Mouse (Mus musculus) embryonic facial prominence, embryonic 14.5 days (tissue): ENCODE results near the gene Dhh. TPM values are rescaled to one million over a fixed set of nuclear protein-coding genes. Genes with fewer than 3 reads are reported as not detected.
A peak's percentile ranks its signal among the peaks of the same experiment; 100 is the strongest.

Source experiments
- ATAC-seq: fragments of 200-750 bp; cut with Nextera tagmentation; 2 replicates; pipeline ENCODE4 v1.8.0; 2017; ENCODE audit warnings: low read depth, moderate number of reproducible peaks, moderate TSS enrichment
- DNase-seq: peaks from one replicate; pipeline ENCODE4 v3.0.0-alpha.2; 2015; ENCODE audit warnings: low spot score
- H3K27ac ChIP-seq: fragments of 300-500 bp; sonication (generic); replicated peaks from 2 replicates; pipeline ENCODE4 v1.5.1; 2014; ENCODE audit warnings: low read depth, mild to moderate bottlenecking, low read length, moderate library complexity
- H3K27me3 ChIP-seq: fragments of 300-500 bp; sonication (generic); replicated peaks from 2 replicates; pipeline ENCODE4 v1.6.1; 2014; ENCODE audit warnings: low read length; ENCODE audit not compliant: control insufficient read depth, insufficient read depth
- H3K36me3 ChIP-seq: fragments of 300-500 bp; sonication (generic); 2 replicates; pipeline ENCODE4 v1.6.1; 2014; ENCODE audit warnings: low read length, mixed read lengths; ENCODE audit not compliant: control insufficient read depth, insufficient read depth
- H3K4me1 ChIP-seq: fragments of 300-500 bp; sonication (generic); 2 replicates; pipeline ENCODE4 v1.6.1; 2014; ENCODE audit warnings: antibody characterized with exemption, low read length; ENCODE audit not compliant: control insufficient read depth, insufficient read depth
- H3K4me2 ChIP-seq: fragments of 300-500 bp; sonication (generic); 2 replicates; pipeline ENCODE4 v1.6.1; 2014; ENCODE audit warnings: low read depth, mild to moderate bottlenecking, low read length, moderate library complexity, mixed read lengths
- H3K4me3 ChIP-seq: fragments of 300-500 bp; sonication (generic); 2 replicates; pipeline ENCODE4 v1.5.1; 2014; ENCODE audit warnings: low read depth, mild to moderate bottlenecking, low read length
- H3K9ac ChIP-seq: fragments of 300-500 bp; sonication (generic); 2 replicates; pipeline ENCODE4 v1.6.1; 2014; ENCODE audit warnings: low read depth, mild to moderate bottlenecking, low read length, moderate library complexity, mixed read lengths
- H3K9me3 ChIP-seq: fragments of 300-500 bp; sonication (generic); 2 replicates; pipeline ENCODE4 v1.6.1; 2016; ENCODE audit warnings: low read length; ENCODE audit not compliant: control insufficient read depth
- WGBS: fragments of 180-500 bp; shearing (Covaris S2); extraction: QIAGEN DNeasy Blood & Tissue Kit; methylation state at CpG from one replicate; pipeline ENCODE4 v1.1.7; 2014; 5-methylcytosine and 5-hydroxymethylcytosine counted together
- polyA plus RNA-seq: library from polyadenylated mRNA; unstranded; fragments of >200 nt; fragmentation: Nextera tagmentation; extraction: Ambion mirVana; gene quantifications from 2 replicates; pipeline ENCODE4 v1.2.1, GENCODE M21; 2014

Gene Dhh
- polyA plus RNA-seq, 1 experiment from 2014 or later = 3.1 TPM

DNA sequence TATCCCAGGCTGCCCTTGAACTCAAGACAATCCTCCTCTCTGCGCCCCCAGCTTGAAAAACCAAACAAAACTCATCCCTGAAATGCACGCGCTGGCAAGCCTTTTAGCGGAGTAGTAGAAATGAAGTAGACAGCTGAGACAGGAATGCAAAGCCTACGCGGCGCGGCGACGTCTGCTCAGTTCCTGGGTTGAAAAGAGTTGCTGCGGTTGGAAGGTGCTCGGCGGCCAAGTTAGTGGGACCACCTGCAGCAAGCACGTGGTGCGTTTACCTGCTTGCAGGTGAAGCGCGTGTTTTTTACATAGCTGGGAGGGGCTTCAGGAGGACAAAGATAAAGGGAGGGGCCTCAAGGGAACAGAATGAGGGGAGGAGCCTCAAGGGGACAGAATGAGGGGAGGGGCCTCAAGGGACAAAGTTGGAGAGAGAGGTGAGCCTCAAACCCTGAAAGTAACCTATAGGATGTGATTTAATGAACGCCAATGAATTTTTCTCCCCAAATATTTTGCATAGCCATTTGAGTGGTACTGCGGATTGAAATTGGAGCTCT lies 7.1 kb downstream of the Dhh start:
- DNase-seq = peak; percentile 60
- no peak overlapping the region for H3K27ac ChIP-seq
- H3K9me3 ChIP-seq = no peaks in the 10 kb centered on the region
- peaks cover 5% of the 10 kb centered on the region for H3K4me1 ChIP-seq
- 8% methylated on average over 19 of the region's 19 CpGs for WGBS
- peak overlapping the region; percentile 21 for H3K4me2 ChIP-seq
- no peak overlapping the region for H3K9ac ChIP-seq
- H3K27me3 ChIP-seq = peaks cover 55% of the 10 kb centered on the region
- ATAC-seq = no peak
- H3K4me3 ChIP-seq = no peak overlapping the region
- H3K36me3 ChIP-seq = no peaks in the 10 kb centered on the region

DNA sequence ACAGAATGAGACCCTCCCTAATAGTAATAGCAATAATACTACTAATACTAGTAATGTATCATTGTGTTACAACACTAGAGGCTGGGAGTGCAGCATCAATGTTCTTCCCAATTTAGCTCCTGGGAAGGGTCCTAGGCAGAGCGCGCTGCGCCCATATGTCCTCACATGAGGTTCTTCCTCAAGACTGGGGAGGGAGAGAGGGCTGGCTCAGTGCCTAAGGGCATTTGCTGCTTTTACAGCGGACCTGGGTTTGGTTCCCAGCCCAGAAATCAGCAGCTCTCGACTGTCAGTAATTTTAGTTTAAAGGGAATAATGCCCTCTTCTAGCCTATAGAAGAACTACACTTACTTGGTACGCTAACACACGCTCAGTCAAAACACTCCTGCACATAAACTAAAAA lies 10.8 kb downstream of the Dhh start:
- peaks cover 17% of the 10 kb centered on the region for H3K27me3 ChIP-seq
- H3K9me3 ChIP-seq = no peaks in the 10 kb centered on the region
- 76% methylated on average over 7 of the region's 7 CpGs for WGBS
- no peak for DNase-seq
- H3K4me3 ChIP-seq = no peak overlapping the region
- H3K4me2 ChIP-seq = no peak overlapping the region
- no peaks in the 10 kb centered on the region for H3K4me1 ChIP-seq
- H3K27ac ChIP-seq = peak overlapping the region; percentile 50
- ATAC-seq = no peak
- no peaks in the 10 kb centered on the region for H3K36me3 ChIP-seq
- no peak overlapping the region for H3K9ac ChIP-seq

DNA sequence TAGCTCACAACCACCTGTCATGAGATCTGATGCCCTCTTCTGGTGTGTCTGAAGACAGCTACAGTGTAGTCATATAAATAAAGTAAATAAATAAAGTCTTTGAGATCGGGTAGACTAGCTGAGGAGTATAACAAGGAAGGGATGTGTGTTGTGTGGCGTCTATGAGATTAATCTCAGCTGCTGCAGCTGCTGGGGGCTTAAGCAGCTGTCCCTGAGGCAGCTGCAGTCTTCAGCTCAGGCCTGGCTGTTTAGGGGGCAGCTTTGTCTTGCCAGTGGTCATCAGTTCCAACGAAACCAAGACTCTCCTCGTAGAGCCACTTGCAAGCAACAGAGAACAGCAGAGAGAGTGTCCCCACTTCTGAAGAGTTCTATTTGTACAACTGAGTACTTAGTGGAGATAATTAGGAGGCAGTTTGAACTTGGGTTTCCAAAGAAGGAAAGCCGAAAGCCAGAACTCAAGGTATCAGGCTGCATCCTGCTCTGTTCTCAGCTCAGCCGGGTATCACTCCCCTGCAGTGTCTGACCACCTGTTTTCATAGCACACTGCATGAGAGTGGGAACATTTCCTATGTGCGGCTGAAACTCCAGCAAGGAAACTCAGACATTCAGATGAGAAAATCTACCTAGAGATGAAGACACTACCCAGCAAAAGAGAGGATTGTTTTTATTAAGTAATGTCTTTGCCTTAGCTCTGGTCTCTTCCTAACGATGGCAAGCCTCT lies 11.5 kb downstream of the Dhh start:
- Histone ChIP-seq H3K4me3 (no peak overlapping the region), H3K4me1 (no peaks in the 10 kb centered on the region), H3K9ac (no peak overlapping the region), H3K36me3 (no peaks in the 10 kb centered on the region), H3K9me3 (no peaks in the 10 kb centered on the region), H3K27me3 (peaks cover 11% of the 10 kb centered on the region), H3K27ac (peak overlapping the region; percentile 50; the same call in 1 of the 2 replicates), H3K4me2 (no peak overlapping the region)
- 54% methylated on average over 8 of the region's 8 CpGs for WGBS
- ATAC-seq (peak; percentile 70; the same call in 1 of the 2 replicates), DNase-seq (peak; percentile 61)

DNA sequence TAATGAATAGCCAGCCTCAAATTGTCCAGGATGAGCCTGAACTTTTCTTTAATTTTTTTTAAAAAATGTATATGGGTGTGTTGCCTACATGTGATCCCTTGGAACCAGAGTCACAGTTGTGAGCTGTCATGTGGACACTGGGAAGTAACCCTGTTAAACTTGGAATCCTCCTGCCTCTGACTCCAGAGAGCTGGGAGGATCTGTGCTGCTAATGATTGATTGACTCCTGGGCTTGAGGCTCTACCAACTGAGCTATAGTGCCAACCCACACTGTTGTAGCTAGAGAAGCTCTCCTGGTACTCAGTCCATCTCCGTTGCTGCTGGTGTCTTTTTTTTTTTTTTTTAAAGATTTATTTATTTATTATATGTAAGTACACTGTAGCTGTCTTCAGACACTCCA lies 14.2 kb downstream of the Dhh start:
- Histone ChIP-seq H3K4me3 (no peak overlapping the region), H3K4me2 (no peak overlapping the region), H3K27me3 (no peaks in the 10 kb centered on the region), H3K27ac (no peak overlapping the region), H3K4me1 (peaks cover 8% of the 10 kb centered on the region; the same call in 1 of the 2 replicates), H3K9ac (no peak overlapping the region), H3K9me3 (no peaks in the 10 kb centered on the region), H3K36me3 (no peaks in the 10 kb centered on the region)
- no peak for ATAC-seq
- DNase-seq = no peak
- 75% methylated on average over 1 of the region's 1 CpGs for WGBS

DNA sequence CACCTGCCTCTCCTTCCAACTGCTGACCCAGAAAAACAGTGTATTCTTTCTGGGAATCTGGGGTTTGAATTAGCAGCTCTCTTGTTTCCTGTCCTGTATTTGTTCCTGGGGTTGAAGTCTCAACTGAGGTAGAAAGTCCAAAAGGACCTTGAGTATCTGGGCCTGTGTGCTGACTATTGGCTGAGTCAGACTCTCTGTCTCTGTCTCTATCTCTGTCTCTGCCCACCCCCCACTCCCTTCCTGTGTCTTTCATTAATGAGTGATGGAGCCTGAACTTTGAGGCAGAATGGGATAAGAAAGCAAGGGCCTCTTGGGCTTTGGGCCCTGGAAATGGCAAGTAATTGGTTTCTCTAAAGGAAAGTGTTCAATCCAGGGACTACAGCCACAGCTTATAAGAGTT lies 14.7 kb downstream of the Dhh start:
- Histone ChIP-seq H3K4me3 (no peak overlapping the region), H3K27ac (no peak overlapping the region), H3K36me3 (no peaks in the 10 kb centered on the region), H3K9me3 (no peaks in the 10 kb centered on the region), H3K9ac (no peak overlapping the region), H3K4me2 (no peak overlapping the region), H3K4me1 (peaks cover 8% of the 10 kb centered on the region; the same call in 1 of the 2 replicates), H3K27me3 (no peaks in the 10 kb centered on the region)
- ATAC-seq (no peak), DNase-seq (no peak)

DNA sequence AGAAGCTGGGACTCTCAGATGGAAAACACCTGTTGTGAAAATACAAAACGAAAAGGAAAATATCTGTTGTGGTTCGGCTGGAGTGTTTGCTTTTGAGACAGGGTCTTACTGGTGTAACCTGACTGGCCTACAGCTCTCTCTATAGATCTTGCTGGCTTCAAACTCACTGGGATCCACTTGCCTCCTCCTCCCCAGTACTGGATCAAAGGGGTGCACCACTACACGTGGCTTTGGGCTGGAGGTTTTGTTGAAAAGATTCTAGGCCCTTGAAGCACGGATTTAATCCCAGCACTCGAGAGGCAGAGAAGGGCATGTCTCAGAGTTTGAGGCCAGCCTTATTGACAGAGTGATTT lies 16.7 kb downstream of the Dhh start:
- Histone ChIP-seq H3K36me3 (no peaks in the 10 kb centered on the region), H3K9ac (no peak overlapping the region; the same call in none of the 2 replicates)

DNA sequence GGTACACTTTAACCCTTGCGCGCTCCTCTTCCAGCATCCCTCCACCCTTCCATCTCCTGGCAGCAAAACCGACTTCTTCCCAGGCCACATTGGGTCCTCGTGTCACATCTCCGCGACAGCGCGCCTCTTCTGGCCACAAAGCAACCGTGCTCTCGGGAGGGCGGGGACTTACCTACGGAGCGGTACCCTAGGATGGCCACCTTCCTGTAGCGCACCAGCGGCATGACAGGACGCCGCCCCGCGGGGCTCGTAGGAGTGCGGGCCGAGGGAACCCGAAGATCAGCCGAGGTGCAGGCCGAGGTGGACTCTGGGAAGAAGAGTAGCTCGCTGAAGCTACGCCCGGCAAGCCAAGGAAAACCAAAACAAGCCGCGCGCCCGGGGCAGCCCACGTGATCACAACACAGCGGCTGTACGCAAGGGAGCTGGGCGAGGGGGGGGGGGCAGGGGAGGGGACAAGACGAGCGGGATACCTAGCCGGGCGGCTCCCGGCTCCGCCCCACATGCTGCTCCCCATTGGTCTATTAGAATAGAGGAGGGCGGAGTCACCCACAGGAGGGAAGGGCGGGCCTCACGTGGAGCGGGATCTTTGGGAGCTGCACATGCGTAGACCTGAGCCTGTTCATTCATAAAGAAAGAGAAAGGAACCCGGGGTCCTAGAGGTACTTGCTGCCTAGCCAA lies 17.2 kb downstream of the Dhh start:
- 0% methylated on average over 44 of the region's 48 CpGs for WGBS
- peak; percentile 96 for ATAC-seq
- H3K9ac ChIP-seq = peak overlapping the region; percentile 68

More for the DNA sequence above, 16.7 kb downstream of the Dhh start:
- Histone ChIP-seq H3K4me2 (peak overlapping the region; percentile 72; the same call in 1 of the 2 replicates), H3K4me3 (peak overlapping the region; percentile 67), H3K9me3 (no peaks in the 10 kb centered on the region), H3K27me3 (no peaks in the 10 kb centered on the region), H3K4me1 (peaks cover 8% of the 10 kb centered on the region; the same call in 1 of the 2 replicates), H3K27ac (peak overlapping the region; percentile 84)
- 6% methylated on average over 5 of the region's 5 CpGs for WGBS
- peak; percentile 8; the same call in 1 of the 2 replicates for ATAC-seq
- no peak for DNase-seq

DNA sequence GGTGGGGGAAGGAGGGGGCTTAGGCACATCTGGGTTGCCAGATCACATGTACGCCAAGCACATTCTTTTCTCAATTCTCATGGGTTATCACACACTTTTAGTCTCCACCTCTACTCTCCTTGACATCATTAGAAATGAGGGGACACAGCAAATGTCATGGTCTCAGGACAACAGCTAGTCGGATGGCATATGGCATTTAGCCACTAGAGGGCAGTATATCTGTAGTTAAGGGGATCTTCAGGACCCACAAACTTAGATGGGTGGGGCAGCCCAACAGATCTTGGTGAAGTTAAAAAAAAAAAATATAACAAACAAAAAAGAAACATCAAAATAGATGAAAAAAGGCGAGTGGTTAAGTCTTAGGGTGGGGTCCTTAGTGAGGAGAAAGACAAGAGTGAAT lies 21.0 kb downstream of the Dhh start:
- Histone ChIP-seq H3K27me3 (no peaks in the 10 kb centered on the region), H3K4me1 (peaks cover 8% of the 10 kb centered on the region; the same call in 1 of the 2 replicates), H3K36me3 (no peaks in the 10 kb centered on the region), H3K4me2 (no peak overlapping the region), H3K4me3 (no peak overlapping the region), H3K9me3 (no peaks in the 10 kb centered on the region), H3K9ac (no peak overlapping the region), H3K27ac (no peak overlapping the region)
- ATAC-seq (no peak), DNase-seq (peak; percentile 89)
- 16% methylated on average over 3 of the region's 3 CpGs for WGBS

More for the DNA sequence above, 17.2 kb downstream of the Dhh start:
- Histone ChIP-seq H3K9me3 (no peaks in the 10 kb centered on the region), H3K4me3 (peak overlapping the region; percentile 67), H3K27me3 (no peaks in the 10 kb centered on the region), H3K4me1 (peaks cover 8% of the 10 kb centered on the region; the same call in 1 of the 2 replicates), H3K27ac (peak overlapping the region; percentile 84), H3K36me3 (no peaks in the 10 kb centered on the region), H3K4me2 (peak overlapping the region; percentile 72)
- peak; percentile 99 for DNase-seq
